ENCODE assay signal across 15 mouse cellular contexts in genomic region chr2:169760117-169760516, GRCm38 (mm10).
A peak's percentile ranks its signal among the peaks of the same experiment; 100 is the strongest.
DNase-seq lines count a peak whose midpoint lies in the region; ATAC-seq and TF ChIP-seq lines count a peak whose summit lies in the region.
"Had no signal": no experiment of that assay in that cellular context is flagged by ENCODE, and none has a peak within 500 bp of the region (broad histone marks: within the 10 kb centered on the region; RNA-seq: fewer than 3 reads in every experiment).

No protein-coding gene starts in this region.

- peak; percentile 52 for TF ChIP-seq CTCF in kidney, postnatal 0 days (IDR thresholded peaks at IDR 0.05; ENCODE audit: low read depth)
- peak; percentile 10; the same call in 1 of the 2 replicates for TF ChIP-seq CTCF in testis, adult 2 months (IDR thresholded peaks at IDR 0.05; ENCODE audit: control insufficient read depth, insufficient read depth, insufficient replicate concordance, low read depth, low read length)
- TF ChIP-seq CTCF in Patski (IDR thresholded peaks at IDR 0.05): peak; percentile 57

- no peak overlapping the region for H3K4me2 ChIP-seq in kidney, postnatal 0 days (ENCODE audit: low read length)
- H3K4me2 ChIP-seq in kidney, embryonic 16.5 days (replicated peaks; ENCODE audit: low read depth, low read length): no peak overlapping the region
- H3K4me2 ChIP-seq: embryonic facial prominence, embryonic 12.5 days; heart, embryonic 12.5 days; liver, embryonic 15.5 days; midbrain, embryonic 15.5 days had no signal

- 95% methylated on average over 1 of the region's 1 CpGs for WGBS in kidney, postnatal 0 days
- 83% methylated on average over 1 of the region's 1 CpGs for whole genome bisulfite sequencing in kidney, embryonic 16.5 days

- TF ChIP-seq POLR2A in testis, adult 2 months (IDR thresholded peaks at IDR 0.05; ENCODE audit: control insufficient read depth, low read depth, low read length): no peak

- no peaks in the 10 kb centered on the region for H3K27me3 ChIP-seq in kidney, postnatal 0 days (ENCODE audit: insufficient read depth, low read length)
- H3K27me3 ChIP-seq in kidney, embryonic 16.5 days (ENCODE audit: insufficient read depth, low read length): no peaks in the 10 kb centered on the region
- no peaks in the 10 kb centered on the region for H3K27me3 ChIP-seq in testis, adult 2 months (ENCODE audit: control insufficient read depth, insufficient read depth, low read length)
- H3K27me3 ChIP-seq in Patski: no peaks in the 10 kb centered on the region
- H3K27me3 ChIP-seq: embryonic facial prominence, embryonic 12.5 days; liver, embryonic 15.5 days; midbrain, embryonic 15.5 days had no signal

- no peak overlapping the region for H3K4me3 ChIP-seq in kidney, postnatal 0 days (replicated peaks; ENCODE audit: low read depth, low read length)
- H3K4me3 ChIP-seq in kidney, embryonic 16.5 days (ENCODE audit: low read length): no peak overlapping the region
- no peak overlapping the region for H3K4me3 ChIP-seq in testis, adult 2 months (ENCODE audit: control insufficient read depth, low read depth, low read length)
- H3K4me3 ChIP-seq: embryonic facial prominence, embryonic 12.5 days; heart, embryonic 12.5 days; liver, embryonic 15.5 days; midbrain, embryonic 15.5 days had no signal

- H3K9me3 ChIP-seq in kidney, postnatal 0 days (replicated peaks; ENCODE audit: low read length): no peaks in the 10 kb centered on the region
- no peaks in the 10 kb centered on the region; the same call in 1 of the 2 replicates for H3K9me3 ChIP-seq in kidney, embryonic 16.5 days (ENCODE audit: low read length)
- H3K9me3 ChIP-seq: embryonic facial prominence, embryonic 12.5 days; heart, embryonic 12.5 days; liver, embryonic 15.5 days; midbrain, embryonic 15.5 days had no signal

- H3K36me3 ChIP-seq in kidney, postnatal 0 days (ENCODE audit: insufficient read depth, low read length): no peaks in the 10 kb centered on the region
- H3K36me3 ChIP-seq in kidney, embryonic 16.5 days (ENCODE audit: insufficient read depth, low read length): no peaks in the 10 kb centered on the region
- H3K36me3 ChIP-seq in testis, adult 2 months (ENCODE audit: control insufficient read depth, insufficient read depth, low read length): no peaks in the 10 kb centered on the region
- H3K36me3 ChIP-seq: embryonic facial prominence, embryonic 12.5 days; heart, embryonic 12.5 days; liver, embryonic 15.5 days; midbrain, embryonic 15.5 days had no signal

- in situ Hi-C loops in Patski (cut with MboI; ENCODE audit: low pct_unique_long_range_greater_than_20kb): no loop called here

- no peak overlapping the region for H3K9ac ChIP-seq in kidney, postnatal 0 days (ENCODE audit: low read depth, low read length)
- H3K9ac ChIP-seq in kidney, embryonic 16.5 days (replicated peaks; ENCODE audit: low read length): no peak overlapping the region
- H3K9ac ChIP-seq: embryonic facial prominence, embryonic 12.5 days; heart, embryonic 12.5 days; liver, embryonic 15.5 days; midbrain, embryonic 15.5 days had no signal

- H3K27ac ChIP-seq in kidney, postnatal 0 days: no peak overlapping the region
- no peak overlapping the region for H3K27ac ChIP-seq in kidney, embryonic 16.5 days (ENCODE audit: low read length)
- no peak overlapping the region for H3K27ac ChIP-seq in testis, adult 2 months (ENCODE audit: control insufficient read depth, insufficient read depth, low read depth, low read length)
- H3K27ac ChIP-seq: embryonic facial prominence, embryonic 12.5 days; liver, embryonic 15.5 days; midbrain, embryonic 15.5 days had no signal

- CTCF ChIA-PET in Patski (lab: Charles Lee): interaction anchor here (1.8 kb wide), 1 partner anchor 10 kb away, joined by 4 read pairs; no protein-coding TSS in a partner anchor

- peaks cover 12% of the 10 kb centered on the region for H3K4me1 ChIP-seq in kidney, postnatal 0 days (replicated peaks; ENCODE audit: insufficient read depth, low read length)
- H3K4me1 ChIP-seq in kidney, embryonic 16.5 days (ENCODE audit: insufficient read depth, low read length): peaks cover 29% of the 10 kb centered on the region
- peaks cover 6% of the 10 kb centered on the region for H3K4me1 ChIP-seq in testis, adult 2 months (ENCODE audit: control insufficient read depth, insufficient read depth, low read length)
- H3K4me1 ChIP-seq: midbrain, embryonic 15.5 days had no signal

- ATAC-seq in kidney, postnatal 0 days (replicated peaks; ENCODE audit: low FRiP score, low read depth): no peak
- no peak for ATAC-seq in kidney, embryonic 16.5 days (ENCODE audit: low FRiP score, low TSS enrichment)
- no peak for ATAC-seq in Patski
- ATAC-seq: midbrain, embryonic 15.5 days had no signal

- POLR2A ChIA-PET in Patski (lab: Charles Lee): interaction anchor here (0.6 kb wide), 1 partner anchor 122 kb away, joined by 3 read pairs; no protein-coding TSS in a partner anchor

- DNase-seq in kidney, postnatal 0 days (ENCODE audit: low spot score): no peak
- DNase-seq in testis, postnatal 14 days (ENCODE audit: low spot score): no peak
- DNase-seq in Patski (ENCODE audit: low read depth, low spot score): no peak
- DNase-seq in naive thymus-derived CD4-positive, alpha-beta T cell, adult 2 months (ENCODE audit: low read depth): peak; percentile 30
- no peak for DNase-seq in heart, adult 8-10 months (ENCODE audit: low spot score)
- DNase-seq: cerebellum, adult 18-20 months; gastrocnemius, postnatal 14 days; kidney, postnatal 14 days; right cerebral cortex, postnatal 14 days had no signal
